Mouse (Mus musculus): Measurements from ENCODE around the gene Agps.
A peak's percentile ranks its signal among the peaks of the same experiment; 100 is the strongest.

The Agps gene

GRCm38 (mm10) chr2:75831881-75832633 is at the start of gene Agps:
Gene Agps (plus strand): TSS chr2:75832177.
- peak; percentile 78 for DNase-seq (ENCODE audit: low spot score)

- DNase-seq (ENCODE audit: low spot score), result peak; percentile 78
Measured at GRCm38 (mm10) chr2:75786075-75786474, 45.9 kb upstream of the Agps start.

GRCm38 (mm10) chr2:75788511-75788910 is 43.5 kb upstream of the Agps start:
- no peak for DNase-seq (ENCODE audit: low spot score)

GRCm38 (mm10) chr2:75789959-75790523 is 41.9 kb upstream of the Agps start:
- DNase-seq (ENCODE audit: low spot score), result no peak

- no peak for DNase-seq (ENCODE audit: low spot score)
Measured at GRCm38 (mm10) chr2:75791561-75792308, 40.2 kb upstream of the Agps start.

GRCm38 (mm10) chr2:75792377-75793203 is 39.4 kb upstream of the Agps start:
- DNase-seq (ENCODE audit: low spot score), result no peak

- DNase-seq (ENCODE audit: low spot score), result no peak
Measured at GRCm38 (mm10) chr2:75796181-75796580, 35.8 kb upstream of the Agps start.

GRCm38 (mm10) chr2:75798434-75798970 is 33.5 kb upstream of the Agps start:
- no peak for DNase-seq (ENCODE audit: low spot score)

GRCm38 (mm10) chr2:75805767-75806166 is 26.2 kb upstream of the Agps start:
- no peak for DNase-seq (ENCODE audit: low spot score)

- DNase-seq (ENCODE audit: low spot score), result no peak
Measured at GRCm38 (mm10) chr2:75806891-75807290, 25.1 kb upstream of the Agps start.

GRCm38 (mm10) chr2:75807460-75807859 is 24.5 kb upstream of the Agps start:
- DNase-seq (ENCODE audit: low spot score), result no peak

- no peak for DNase-seq (ENCODE audit: low spot score)
Measured at GRCm38 (mm10) chr2:75814880-75815279, 17.1 kb upstream of the Agps start.

GRCm38 (mm10) chr2:75815521-75815920 is 16.5 kb upstream of the Agps start:
- DNase-seq (ENCODE audit: low spot score), result no peak

GRCm38 (mm10) chr2:75816673-75817072 is 15.3 kb upstream of the Agps start:
- no peak for DNase-seq (ENCODE audit: low spot score)

GRCm38 (mm10) chr2:75818719-75819118 is 13.3 kb upstream of the Agps start:
- DNase-seq (ENCODE audit: low spot score), result no peak

GRCm38 (mm10) chr2:75819796-75820195 is 12.2 kb upstream of the Agps start:
- DNase-seq (ENCODE audit: low spot score), result no peak

- DNase-seq (ENCODE audit: low spot score), result no peak
Measured at GRCm38 (mm10) chr2:75821971-75822751, 9.8 kb upstream of the Agps start.

- DNase-seq (ENCODE audit: low spot score), result no peak
Measured at GRCm38 (mm10) chr2:75823736-75824135, 8.2 kb upstream of the Agps start.

GRCm38 (mm10) chr2:75824144-75824543 is 7.8 kb upstream of the Agps start:
- DNase-seq (ENCODE audit: low spot score), result no peak

- DNase-seq (ENCODE audit: low spot score), result no peak
Measured at GRCm38 (mm10) chr2:75824846-75825245, 7.1 kb upstream of the Agps start.

- no peak for DNase-seq (ENCODE audit: low spot score)
Measured at GRCm38 (mm10) chr2:75825603-75826002, 6.4 kb upstream of the Agps start.
